Mouse (Mus musculus): ENCODE data around the gene Tmem179.

GRCm38 (mm10) chr12:112554900-112555299, 38.4 kb upstream of the Tmem179 start:
- TF ChIP-seq POLR2A (IDR thresholded peaks at IDR 0.05; ENCODE audit: insufficient read depth, low read length) (no peak), CTCF (IDR thresholded peaks at IDR 0.05; ENCODE audit: low read depth, low read length) (no peak), EP300 (IDR thresholded peaks at IDR 0.05; ENCODE audit: insufficient read depth, low read depth, low read length) (no peak)

Measured in ES-Bruce4 (cell line).